Mouse (Mus musculus): ENCODE data around the gene Fpgt.

Fpgt gene

DNA sequence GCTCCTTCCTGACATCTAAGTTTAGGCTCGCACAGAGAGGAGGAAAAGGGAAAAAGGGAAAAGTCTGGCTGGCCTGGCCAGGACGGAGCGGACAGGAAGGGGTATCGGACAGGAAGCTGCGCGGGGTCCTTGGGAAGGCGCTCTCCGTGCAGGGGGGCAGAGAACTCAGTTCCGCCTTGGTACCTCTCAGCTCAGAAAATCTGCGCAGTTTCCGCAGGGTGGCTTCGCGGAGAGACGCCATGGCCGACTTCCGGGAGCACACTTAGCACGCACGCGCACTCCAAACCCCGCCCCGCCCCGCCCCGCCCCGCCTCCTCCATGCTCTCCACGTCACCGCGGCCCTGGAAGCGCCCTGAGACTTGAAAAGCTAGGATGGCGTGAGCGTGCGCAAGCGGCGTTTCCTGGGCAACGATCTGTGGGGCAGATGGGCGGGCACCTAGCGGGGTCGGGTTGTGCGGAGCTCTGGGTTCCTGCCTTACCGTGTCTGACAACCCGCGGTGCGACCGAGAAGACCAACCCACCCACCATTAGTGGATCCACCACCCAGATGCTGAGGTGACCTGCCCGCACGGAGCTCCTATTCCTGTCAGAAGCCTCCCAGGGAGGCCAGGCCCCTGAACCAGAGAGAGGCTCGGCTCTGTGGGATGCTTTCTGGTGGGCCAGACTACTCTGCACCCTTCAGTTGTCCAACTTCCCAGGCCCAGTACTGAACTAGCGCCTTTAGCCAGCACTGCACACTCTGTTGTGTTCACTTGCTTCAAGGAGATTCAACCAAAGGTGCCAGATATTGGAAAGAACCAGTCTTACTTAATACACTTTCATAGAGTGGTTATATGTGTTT, at the start of gene Fpgt, which contains the start of gene Lrriq3:
Gene Fpgt (minus strand): TSS at position 288 of the 841 bp plus-strand sequence.
Gene Lrriq3 (plus strand): TSS at position 319 of the 841 bp plus-strand sequence.
- DNase-seq (ENCODE audit: low spot score in 2 of 2): peak; percentile 68 to 75

DNA sequence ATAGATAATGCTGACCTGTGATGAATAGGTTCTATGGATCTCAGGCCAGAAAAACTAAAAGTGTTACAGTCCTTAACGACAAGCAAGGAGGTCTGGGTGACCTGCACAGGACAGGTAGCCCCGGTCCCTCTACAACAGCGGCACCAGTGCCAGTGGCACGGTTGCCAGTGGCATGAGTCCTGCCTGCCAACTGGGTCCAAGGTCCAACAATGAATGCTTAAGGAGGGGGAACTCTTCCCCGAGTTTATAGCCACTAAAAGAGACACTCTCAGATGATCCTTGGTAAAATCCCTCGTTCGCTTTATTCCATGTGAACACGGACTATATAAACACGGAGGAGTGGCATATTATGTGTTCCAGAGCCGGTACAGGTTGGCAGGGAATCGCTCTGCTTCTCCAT, 47.8 kb upstream of the Fpgt start:
- no peak for DNase-seq (ENCODE audit: low spot score in 2 of 2)

DNA sequence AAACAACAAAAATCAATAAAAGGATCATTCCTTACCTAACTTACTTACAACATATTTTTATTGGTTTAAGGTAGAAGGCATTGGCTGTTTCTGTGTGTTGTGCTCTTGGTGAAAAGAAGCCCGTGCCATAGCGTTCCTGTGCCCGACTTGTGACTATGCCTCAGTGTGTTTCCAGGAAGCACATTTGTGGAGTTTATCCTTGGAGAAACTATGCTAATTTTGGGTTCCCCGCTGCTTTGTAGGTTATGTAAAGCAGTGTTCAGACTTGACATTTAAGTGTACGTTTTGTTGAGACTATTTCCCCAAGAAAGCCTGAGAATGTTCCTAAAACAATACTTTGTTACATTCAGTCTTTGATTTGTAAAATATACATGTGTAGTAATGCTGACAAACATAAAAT, 44.5 kb upstream of the Fpgt start:
- no peak for DNase-seq (ENCODE audit: low spot score in 2 of 2)

DNA sequence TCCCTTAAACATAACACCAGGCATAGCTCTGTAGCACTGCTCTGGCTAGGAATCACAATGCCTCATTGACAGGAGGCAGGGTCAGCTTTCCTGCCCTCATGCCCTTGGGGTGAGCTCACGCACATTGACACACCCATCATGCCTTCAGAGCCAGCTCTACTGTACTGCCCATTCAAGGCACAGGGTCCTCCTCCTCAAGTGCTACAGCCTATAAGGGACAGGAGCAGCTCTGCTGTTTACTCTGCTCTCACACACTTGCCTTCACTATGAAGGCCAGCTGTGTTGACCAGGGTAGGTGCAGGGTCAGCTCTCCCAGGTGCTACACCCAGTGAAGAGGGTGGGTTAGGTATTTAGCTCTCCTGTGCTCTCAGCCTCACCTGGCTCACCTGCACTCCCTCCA, 12.8 kb upstream of the Fpgt start:
- DNase-seq (ENCODE audit: low spot score in 2 of 2): no peak

GRCm38 (mm10) chr3:155099266-155099665, 6.1 kb upstream of the Fpgt start:
- DNase-seq (ENCODE audit: low spot score in 2 of 2): no peak

GRCm38 (mm10) chr3:155092081-155092480, 1.1 kb downstream of the Fpgt start:
- no peak for DNase-seq (ENCODE audit: low spot score in 2 of 2)

DNA sequence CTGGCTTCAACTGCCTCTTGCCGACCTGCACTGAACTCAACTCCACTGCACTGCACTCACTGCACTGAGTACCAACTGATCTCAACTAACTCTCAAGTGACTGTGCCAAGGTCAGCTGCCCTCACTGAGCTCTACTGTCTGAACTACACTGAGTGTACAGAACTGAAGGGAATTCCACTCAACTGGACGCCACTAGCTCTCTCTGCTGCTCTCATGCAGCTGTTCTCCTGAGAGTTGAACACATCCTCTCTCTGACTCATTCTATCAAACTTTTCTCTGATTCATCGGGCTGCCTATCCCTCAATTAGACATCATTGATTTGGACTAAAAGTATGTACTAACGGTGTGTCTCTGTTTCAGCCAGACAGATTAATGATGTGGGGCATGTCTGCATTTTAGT, 15.3 kb downstream of the Fpgt start:
- no peak for DNase-seq (ENCODE audit: low spot score in 2 of 2)

- DNase-seq (ENCODE audit: low spot score in 2 of 2): no peak
Measured at GRCm38 (mm10) chr3:155059449-155059822, 33.8 kb downstream of the Fpgt start.

DNA sequence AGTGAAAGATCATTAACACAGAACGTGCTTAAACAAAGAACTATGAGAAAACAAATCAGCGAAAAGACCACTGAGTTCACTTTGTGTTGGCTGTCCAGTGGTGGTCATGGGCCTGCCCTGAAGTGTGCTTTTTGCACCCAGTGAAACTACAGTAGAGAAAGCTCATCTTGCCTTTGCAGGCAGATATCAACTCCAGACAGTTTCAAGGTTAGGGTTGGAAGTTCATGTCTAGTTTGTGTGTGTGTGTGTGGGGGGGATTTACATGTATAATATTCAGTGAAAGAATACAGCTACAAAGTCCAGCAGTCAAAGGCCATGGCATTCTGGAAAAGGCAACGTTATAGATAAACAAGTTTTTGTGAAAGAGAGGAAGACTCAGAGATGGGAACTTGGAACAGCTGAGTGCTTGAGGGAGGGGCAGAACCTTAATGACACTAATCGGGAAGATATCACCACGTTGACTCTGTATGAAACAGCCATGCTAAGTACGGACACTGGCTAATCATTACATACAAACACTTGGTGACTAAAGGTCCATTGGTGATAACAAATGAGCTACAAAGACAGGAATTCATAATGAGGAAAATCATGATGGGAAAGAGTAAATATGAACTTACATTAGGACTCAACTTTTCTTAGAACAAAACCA, 34.3 kb downstream of the Fpgt start:
- no peak for DNase-seq (ENCODE audit: low spot score in 2 of 2)

DNA sequence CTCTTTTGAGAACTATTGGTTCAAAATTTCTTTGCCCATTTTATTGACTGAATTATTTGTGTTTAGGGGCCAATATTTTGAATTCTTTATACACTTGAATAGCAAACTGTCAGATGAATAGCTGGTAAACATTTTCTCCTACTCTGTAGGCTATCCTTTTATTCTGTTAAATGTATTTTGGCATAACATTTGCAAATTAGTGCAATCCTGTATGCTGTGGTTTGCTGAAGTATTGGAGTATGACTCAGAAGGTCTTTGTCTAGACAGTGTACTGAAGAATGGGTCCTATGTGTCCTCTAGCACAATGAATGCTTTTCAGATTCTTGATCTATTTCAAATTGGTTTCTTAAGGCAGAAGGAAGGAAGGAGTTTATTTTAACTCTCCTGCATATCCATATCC, 35.6 kb downstream of the Fpgt start:
- DNase-seq (ENCODE audit: low spot score in 2 of 2): no peak

GRCm38 (mm10) chr3:155056606-155057005, 36.6 kb downstream of the Fpgt start:
- no peak for DNase-seq (ENCODE audit: low spot score in 2 of 2)

- DNase-seq (ENCODE audit: low spot score in 2 of 2): no peak
Measured at GRCm38 (mm10) chr3:155055231-155055916, 37.8 kb downstream of the Fpgt start, which contains the start of gene Tnni3k. Gene Tnni3k (minus strand): TSS chr3:155055407.

DNA sequence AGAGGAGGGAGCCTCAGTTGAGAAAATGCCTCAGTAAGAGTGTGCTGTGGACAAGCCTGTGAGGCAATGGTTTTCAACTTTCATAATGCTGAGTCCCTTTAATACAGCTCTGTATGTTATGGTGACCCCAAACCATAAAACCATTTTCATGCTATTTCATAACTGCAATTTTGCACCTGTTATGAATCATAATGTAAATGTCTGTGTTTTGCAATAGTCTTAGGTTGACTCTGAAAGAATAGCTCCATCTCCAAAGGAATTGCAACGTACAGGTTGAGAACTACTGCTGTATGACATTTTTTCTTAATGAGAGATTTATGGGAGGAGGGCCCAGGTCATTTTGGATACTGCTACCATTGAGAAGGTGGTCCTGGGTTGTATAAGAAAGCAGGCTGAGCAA, 40.0 kb downstream of the Fpgt start:
- DNase-seq (ENCODE audit: low spot score in 2 of 2): no peak

DNA sequence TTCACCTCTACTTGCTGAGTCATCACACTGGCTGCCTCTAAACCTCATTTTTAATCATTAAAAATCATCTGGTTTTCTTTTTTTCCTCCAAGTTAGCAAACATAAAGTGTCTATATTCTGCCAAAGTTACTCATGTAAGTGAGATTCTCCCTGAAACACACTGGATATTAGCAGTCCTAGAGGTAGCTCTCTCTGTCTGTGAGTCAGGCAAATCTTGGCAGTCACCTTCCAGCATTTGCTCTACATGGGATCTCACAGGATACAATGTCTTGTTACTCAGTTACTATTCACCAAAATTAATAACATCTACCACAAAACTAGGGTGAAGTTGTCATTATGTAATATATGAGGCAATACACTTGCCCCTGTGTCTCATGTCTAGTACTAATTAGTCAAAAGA, 41.2 kb downstream of the Fpgt start:
- DNase-seq (ENCODE audit: low spot score in 2 of 2): no peak

GRCm38 (mm10) chr3:155039012-155039836, 54.0 kb downstream of the Fpgt start:
- DNase-seq (ENCODE audit: low spot score in 2 of 2): no peak
